Mouse (Mus musculus) neural tube, embryonic 14.5 days (tissue): Measurements from ENCODE around the gene Polr3h. TPM values are rescaled to one million over a fixed set of nuclear protein-coding genes. Genes with fewer than 3 reads are reported as not detected.
"Not testable (repeated sequence)": the region's sequence is repeated elsewhere in the genome, so short reads cannot be mapped to it uniquely, and the experiment has no call there.

Experiments used
- ATAC-seq: fragments of 200-750 bp; cut with Nextera tagmentation; 2 replicates; pipeline ENCODE4 v1.8.0; 2017; ENCODE audit warnings: low read depth, mild to moderate bottlenecking, moderate TSS enrichment, moderate library complexity
- H3K27ac ChIP-seq: fragments of 300-500 bp; sonication (generic); 2 replicates; pipeline ENCODE4 v1.5.1; 2014; ENCODE audit warnings: low read depth, mild to moderate bottlenecking, control low read depth, low read length, moderate library complexity, mixed read lengths
- H3K27me3 ChIP-seq: fragments of 300-500 bp; sonication (generic); 2 replicates; pipeline ENCODE4 v1.6.1; 2014; ENCODE audit warnings: low read length; ENCODE audit not compliant: control insufficient read depth, insufficient read depth
- H3K36me3 ChIP-seq: fragments of 300-500 bp; sonication (generic); 2 replicates; pipeline ENCODE4 v1.6.1; 2014; ENCODE audit warnings: low read length, mixed read lengths; ENCODE audit not compliant: control insufficient read depth, insufficient read depth
- H3K4me1 ChIP-seq: fragments of 300-500 bp; sonication (generic); 2 replicates; pipeline ENCODE4 v1.6.1; 2014; ENCODE audit warnings: low read length; ENCODE audit not compliant: control insufficient read depth, insufficient read depth
- H3K4me2 ChIP-seq: fragments of 300-500 bp; sonication (generic); 2 replicates; pipeline ENCODE4 v1.6.1; 2014; ENCODE audit warnings: mild to moderate bottlenecking, low read depth, low read length, control low read depth
- H3K4me3 ChIP-seq: fragments of 300-500 bp; sonication (generic); 2 replicates; pipeline ENCODE4 v1.5.1; 2014; ENCODE audit warnings: low read depth, low read length, control low read depth, mixed read lengths
- H3K9ac ChIP-seq: fragments of 300-500 bp; sonication (generic); replicated peaks from 2 replicates; pipeline ENCODE4 v1.6.1; 2014; ENCODE audit warnings: low read depth, mild to moderate bottlenecking, control low read depth, low read length, mixed read lengths
- H3K9me3 ChIP-seq: fragments of 300-500 bp; sonication (generic); 2 replicates; pipeline ENCODE4 v1.6.1; 2016; ENCODE audit warnings: low read length; ENCODE audit not compliant: control insufficient read depth
- WGBS: fragments of 180-500 bp; shearing (Covaris S2); extraction: QIAGEN DNeasy Blood & Tissue Kit; methylation state at CpG from one replicate; pipeline ENCODE4 v1.1.7; 2014; 5-methylcytosine and 5-hydroxymethylcytosine counted together
- polyA plus RNA-seq: library from polyadenylated mRNA; unstranded; fragments of >200 nt; fragmentation: Nextera tagmentation; extraction: Ambion mirVana; gene quantifications from 2 replicates; pipeline ENCODE4 v1.2.1, GENCODE M21; 2014

Gene Polr3h
- polyA plus RNA-seq, result 88.1 and 98.4 TPM in 2 replicates

DNA sequence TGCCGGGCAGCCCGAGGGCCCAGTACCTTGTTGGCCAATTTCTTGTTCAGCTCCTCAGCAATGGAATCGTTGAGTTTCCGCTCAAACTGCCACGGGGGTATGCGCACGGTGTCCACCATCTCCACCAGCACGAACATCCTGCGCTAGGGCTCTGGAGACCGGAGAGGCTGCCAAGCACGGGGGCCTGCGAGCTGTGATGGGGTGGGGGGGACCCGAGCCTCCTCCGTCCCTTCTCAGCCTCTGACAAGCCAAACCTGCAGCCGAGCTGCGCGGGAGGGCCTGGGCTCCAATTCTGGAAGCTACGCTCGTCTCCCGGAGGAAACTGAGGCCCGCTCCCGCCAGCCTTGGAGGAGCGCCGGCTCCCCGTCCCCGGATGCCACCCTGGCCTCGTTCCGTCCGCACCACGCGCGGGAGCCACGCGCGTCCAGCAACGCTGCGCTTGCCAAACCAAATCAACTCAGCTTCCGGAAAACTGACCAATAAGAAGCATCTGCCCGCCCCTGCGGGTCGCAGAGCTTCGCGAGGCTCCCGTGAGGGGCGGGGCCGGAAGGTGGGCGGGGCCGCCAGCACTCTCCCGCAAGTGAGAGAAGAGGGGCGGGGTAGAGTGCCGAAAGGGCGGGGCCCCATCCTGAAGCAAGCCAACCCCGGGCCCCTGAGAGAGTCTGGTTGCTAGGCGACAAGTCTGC lies at the start of gene Polr3h:
Polr3h (minus strand) TSS at position 481 of the 686 bp plus-strand sequence.
- peak; percentile 94 for ATAC-seq
- Histone ChIP-seq H3K27me3 (no peaks in the 10 kb centered on the region), H3K4me2 (peak within 1 kb of the TSS; percentile 93), H3K36me3 (no peaks in the 10 kb centered on the region), H3K27ac (peak within 1 kb of the TSS; percentile 81), H3K9me3 (no peaks in the 10 kb centered on the region), H3K4me3 (peak within 1 kb of the TSS; percentile 57), H3K9ac (peak within 1 kb of the TSS; percentile 53), H3K4me1 (peaks cover 12% of the 10 kb centered on the region)
- WGBS, result under 1% methylated on average over 51 of the region's 54 CpGs

DNA sequence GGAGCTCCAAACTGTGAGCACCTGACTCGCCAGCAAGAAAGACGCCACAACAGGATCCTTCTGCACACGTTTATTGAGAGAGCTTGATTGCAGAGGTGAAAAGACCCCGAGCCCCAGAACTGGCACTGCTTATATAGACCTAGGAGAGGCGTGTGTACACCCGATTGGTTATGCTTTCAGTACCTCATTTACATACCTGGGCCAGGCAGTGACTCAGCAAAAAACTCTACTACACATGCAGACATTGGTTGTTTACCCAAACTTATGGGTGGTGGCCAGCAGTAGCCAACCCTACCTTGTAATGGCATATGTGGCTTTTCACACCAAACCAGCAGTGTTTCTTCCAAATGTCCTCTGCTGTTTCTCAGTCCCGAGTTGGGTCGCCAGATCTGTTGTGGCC lies 49.1 kb upstream of the Polr3h start:
- H3K27me3 ChIP-seq, ATAC-seq, H3K9me3 ChIP-seq, H3K4me1 ChIP-seq, H3K4me2 ChIP-seq, H3K9ac ChIP-seq, H3K27ac ChIP-seq, H3K36me3 ChIP-seq, H3K4me3 ChIP-seq: not testable (repeated sequence)
- WGBS, result 91% methylated on average over 8 of the region's 8 CpGs

GRCm38 (mm10) chr15:81970498-81970897 lies 44.5 kb upstream of the Polr3h start:
- not testable (repeated sequence) for H3K4me3 ChIP-seq, H3K27ac ChIP-seq, H3K36me3 ChIP-seq, H3K4me1 ChIP-seq, H3K9me3 ChIP-seq, ATAC-seq, H3K27me3 ChIP-seq, H3K9ac ChIP-seq, H3K4me2 ChIP-seq
- 91% methylated on average over 4 of the region's 4 CpGs for WGBS

- H3K4me2 ChIP-seq, H3K4me3 ChIP-seq, H3K27ac ChIP-seq, ATAC-seq, H3K36me3 ChIP-seq, H3K4me1 ChIP-seq, H3K9me3 ChIP-seq, H3K9ac ChIP-seq, H3K27me3 ChIP-seq: not testable (repeated sequence)
- WGBS, result 70% methylated on average over 6 of the region's 6 CpGs
Observed at GRCm38 (mm10) chr15:81969635-81970034, 43.6 kb upstream of the Polr3h start.

DNA sequence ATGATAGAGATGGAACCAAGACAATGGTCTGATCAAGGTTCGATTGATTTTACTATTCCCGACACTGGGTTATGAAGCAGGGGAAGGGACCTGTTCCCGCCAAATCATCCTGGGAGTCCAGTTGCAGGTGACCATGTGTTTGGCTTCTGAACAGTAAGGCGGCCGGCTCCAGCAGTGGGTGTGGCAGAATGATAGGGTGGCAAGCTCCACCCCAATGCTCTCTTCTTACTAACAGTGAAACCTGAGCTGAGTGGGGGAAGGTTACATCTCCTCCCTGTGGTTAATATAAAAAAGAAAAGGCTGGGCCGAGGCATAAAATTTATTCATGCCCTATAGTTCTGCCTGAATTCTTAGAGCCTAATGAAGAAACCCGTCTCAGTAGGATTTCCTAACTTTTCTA lies 43.1 kb upstream of the Polr3h start:
- Histone ChIP-seq H3K27me3 (no peaks in the 10 kb centered on the region), H3K9ac (no peak overlapping the region), H3K27ac (no peak overlapping the region), H3K36me3 (no peaks in the 10 kb centered on the region), H3K4me1 (no peaks in the 10 kb centered on the region), H3K9me3 (no peaks in the 10 kb centered on the region), H3K4me2 (no peak overlapping the region), H3K4me3 (no peak overlapping the region)
- WGBS, result 72% methylated on average over 7 of the region's 7 CpGs
- no peak for ATAC-seq

DNA sequence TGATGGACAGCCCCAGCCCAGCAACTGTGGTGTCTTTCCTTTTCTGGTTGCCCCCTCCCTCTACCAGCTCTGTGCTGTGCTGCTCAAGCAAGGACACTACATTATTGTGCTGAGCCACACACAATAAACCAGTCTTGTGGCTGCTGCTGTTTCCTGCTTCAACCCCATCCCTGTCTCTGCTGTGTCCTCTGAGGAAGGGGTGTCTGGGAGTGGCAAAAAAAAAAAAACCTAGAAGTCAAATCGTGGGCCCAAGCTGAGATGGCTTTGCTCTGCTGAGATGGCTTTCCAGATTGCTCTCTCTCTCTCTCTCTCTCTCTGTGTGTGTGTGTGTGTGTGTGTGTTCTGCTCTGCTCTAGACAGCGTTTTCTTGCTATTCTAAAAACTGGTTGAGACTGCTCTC lies 42.4 kb upstream of the Polr3h start:
- WGBS, result 83% methylated on average over 2 of the region's 2 CpGs
- H3K27me3 ChIP-seq, result no peaks in the 10 kb centered on the region
- H3K27ac ChIP-seq, result no peak overlapping the region
- H3K4me2 ChIP-seq, result no peak overlapping the region
- H3K4me1 ChIP-seq, result no peaks in the 10 kb centered on the region
- H3K9me3 ChIP-seq, result no peaks in the 10 kb centered on the region
- H3K4me3 ChIP-seq, result no peak overlapping the region
- no peak overlapping the region for H3K9ac ChIP-seq
- no peaks in the 10 kb centered on the region for H3K36me3 ChIP-seq
- ATAC-seq, result no peak

- Histone ChIP-seq H3K9ac (no peak overlapping the region), H3K36me3 (no peaks in the 10 kb centered on the region), H3K27me3 (no peaks in the 10 kb centered on the region), H3K4me1 (no peaks in the 10 kb centered on the region), H3K4me3 (no peak overlapping the region), H3K27ac (no peak overlapping the region), H3K9me3 (no peaks in the 10 kb centered on the region), H3K4me2 (no peak overlapping the region)
- no peak for ATAC-seq
- 92% methylated on average over 5 of the region's 5 CpGs for WGBS
Observed at GRCm38 (mm10) chr15:81967821-81968220, 41.8 kb upstream of the Polr3h start.

GRCm38 (mm10) chr15:81966062-81966829 lies 40.2 kb upstream of the Polr3h start:
- WGBS, result 81% methylated on average over 13 of the region's 14 CpGs
- no peak for ATAC-seq
- Histone ChIP-seq H3K36me3 (no peaks in the 10 kb centered on the region), H3K9me3 (no peaks in the 10 kb centered on the region), H3K4me2 (no peak overlapping the region), H3K27ac (no peak overlapping the region), H3K9ac (no peak overlapping the region), H3K4me3 (no peak overlapping the region), H3K4me1 (no peaks in the 10 kb centered on the region), H3K27me3 (no peaks in the 10 kb centered on the region)

- Histone ChIP-seq H3K4me3 (no peak overlapping the region), H3K4me1 (no peaks in the 10 kb centered on the region), H3K4me2 (no peak overlapping the region), H3K27me3 (no peaks in the 10 kb centered on the region), H3K27ac (no peak overlapping the region), H3K9me3 (no peaks in the 10 kb centered on the region), H3K36me3 (no peaks in the 10 kb centered on the region), H3K9ac (no peak overlapping the region)
- 74% methylated on average over 4 of the region's 4 CpGs for WGBS
- ATAC-seq, result no peak
Observed at GRCm38 (mm10) chr15:81964980-81965545, 39.0 kb upstream of the Polr3h start.
